Mouse (Mus musculus) small intestine, adult 2 months (tissue): ENCODE results near the gene Smug1.

Experiments used
- CTCF ChIP-seq: fragments of 200-500 bp; IDR thresholded peaks from 2 replicates; pipeline ENCODE4 v1.5.1; 2012; ENCODE audit warnings: low read depth, mild to moderate bottlenecking, control low read depth, inconsistent platforms, low read length, moderate library complexity, mixed read lengths; ENCODE audit not compliant: insufficient replicate concordance, insufficient read length; ENCODE audit errors: extremely low read depth
- POLR2A ChIP-seq: fragments of 200-500 bp; IDR thresholded peaks from 2 replicates; pipeline ENCODE4 v1.6.1; 2012; ENCODE audit warnings: low read depth, mild to moderate bottlenecking, control low read depth, inconsistent platforms, low read length, moderate library complexity

GRCm38 (mm10) chr15:103156890-103157289, 10.0 kb downstream of the Smug1 start:
- TF ChIP-seq POLR2A (no peak), CTCF (no peak)
